8 mouse cellular contexts compared by ENCODE assay signal in the genomic region with DNA sequence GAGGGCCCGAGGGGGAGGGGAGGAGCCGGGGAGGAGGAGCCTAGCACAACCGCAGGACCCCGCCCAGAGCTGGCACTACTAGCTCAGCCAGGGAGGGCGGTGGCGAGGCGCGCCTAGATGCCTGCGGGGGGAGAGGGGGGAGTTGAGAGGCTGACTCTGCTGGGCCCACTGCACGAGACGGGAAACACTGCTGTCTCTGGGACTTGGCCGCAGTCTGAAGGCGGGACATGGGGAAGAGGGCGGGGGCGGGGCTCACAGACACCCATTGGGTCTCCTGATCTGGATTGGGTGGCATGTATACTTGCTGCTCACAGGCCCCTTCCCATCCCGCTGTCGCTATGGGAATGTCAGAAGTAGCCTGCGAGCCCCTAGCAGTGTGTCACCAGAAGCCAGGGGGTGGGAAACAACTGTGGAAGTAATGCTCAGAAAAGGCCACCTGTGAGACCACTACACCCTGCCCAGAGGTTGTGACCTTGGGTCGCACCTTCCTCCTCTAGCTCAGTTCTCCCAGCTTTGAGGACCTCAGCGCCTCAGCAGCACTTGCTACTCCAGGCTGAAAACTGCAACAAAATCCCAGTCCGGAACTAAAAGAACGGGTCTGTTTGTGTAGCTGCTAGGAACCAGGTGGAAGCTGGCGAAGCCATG. TPM values are rescaled to one million over a fixed set of nuclear protein-coding genes. Genes with fewer than 3 reads are reported as not detected.
DNase-seq lines count a peak whose midpoint lies in the region; ATAC-seq and TF ChIP-seq lines count a peak whose summit lies in the region.

Cd99l2 (minus strand) TSS at position 216 of the 645 bp plus-strand sequence.

- H3K27ac ChIP-seq in forebrain, embryonic 13.5 days: peak within 1 kb of the TSS; percentile 85
- H3K27ac ChIP-seq in liver, postnatal 0 days (ENCODE audit: low read depth): peak within 1 kb of the TSS; percentile 81
- H3K27ac ChIP-seq in neural tube, embryonic 14.5 days (ENCODE audit: low read depth, low read length): peak within 1 kb of the TSS; percentile 88

- 24% methylated on average over 16 of the region's 23 CpGs for WGBS in forebrain, embryonic 13.5 days
- 15% methylated on average over 22 of the region's 23 CpGs for WGBS in large intestine, adult 2 months
- 14% methylated on average over 17 of the region's 23 CpGs for WGBS in liver, postnatal 0 days (ENCODE audit: insufficient replicate concordance)
- WGBS in neural tube, embryonic 14.5 days: 16% methylated on average over 22 of the region's 23 CpGs

- H3K27me3 ChIP-seq in E14TG2a.4 (ENCODE audit: insufficient read depth, low read length): peaks cover 1% of the 10 kb centered on the region; the same call in 1 of the 2 replicates
- H3K27me3 ChIP-seq in forebrain, embryonic 13.5 days: no peaks in the 10 kb centered on the region
- H3K27me3 ChIP-seq in liver, postnatal 0 days (ENCODE audit: insufficient read depth, low read length): no peaks in the 10 kb centered on the region
- no peaks in the 10 kb centered on the region for H3K27me3 ChIP-seq in neural tube, embryonic 14.5 days (ENCODE audit: control insufficient read depth, insufficient read depth, low read length)

- no peaks in the 10 kb centered on the region for H3K9me3 ChIP-seq in E14TG2a.4 (ENCODE audit: low read length)
- H3K9me3 ChIP-seq in forebrain, embryonic 13.5 days (replicated peaks): no peaks in the 10 kb centered on the region
- no peaks in the 10 kb centered on the region for H3K9me3 ChIP-seq in liver, postnatal 0 days (ENCODE audit: low read length)
- H3K9me3 ChIP-seq in neural tube, embryonic 14.5 days (ENCODE audit: control insufficient read depth, low read length): no peaks in the 10 kb centered on the region

- no peaks in the 10 kb centered on the region for H3K36me3 ChIP-seq in E14TG2a.4 (ENCODE audit: insufficient read depth, low read length)
- H3K36me3 ChIP-seq in forebrain, embryonic 13.5 days (ENCODE audit: poor library complexity, severe bottlenecking): no peaks in the 10 kb centered on the region
- no peaks in the 10 kb centered on the region for H3K36me3 ChIP-seq in liver, postnatal 0 days (replicated peaks; ENCODE audit: insufficient read depth, low read length)
- H3K36me3 ChIP-seq in neural tube, embryonic 14.5 days (ENCODE audit: control insufficient read depth, insufficient read depth, low read length): no peaks in the 10 kb centered on the region

- H3K4me3 ChIP-seq in E14TG2a.4 (replicated peaks; ENCODE audit: low read length): peak within 1 kb of the TSS; percentile 77
- peak within 1 kb of the TSS; percentile 50 for H3K4me3 ChIP-seq in forebrain, embryonic 13.5 days
- peak within 1 kb of the TSS; percentile 61 for H3K4me3 ChIP-seq in liver, postnatal 0 days (ENCODE audit: low read depth, low read length)
- peak within 1 kb of the TSS; percentile 42 for H3K4me3 ChIP-seq in neural tube, embryonic 14.5 days (ENCODE audit: low read depth, low read length)

- H3K4me2 ChIP-seq in forebrain, embryonic 13.5 days: peak within 1 kb of the TSS; percentile 64
- H3K4me2 ChIP-seq in liver, postnatal 0 days (ENCODE audit: low read depth, low read length): peak within 1 kb of the TSS; percentile 66
- peak within 1 kb of the TSS; percentile 61 for H3K4me2 ChIP-seq in neural tube, embryonic 14.5 days (ENCODE audit: low read depth, low read length)

- TF ChIP-seq EP300 in liver, postnatal 0 days (IDR thresholded peaks at IDR 0.05; ENCODE audit: low read depth): no peak

- peaks cover 11% of the 10 kb centered on the region; the same call in 1 of the 2 replicates for H3K4me1 ChIP-seq in E14TG2a.4 (replicated peaks; ENCODE audit: low read depth, low read length)
- peaks cover 16% of the 10 kb centered on the region for H3K4me1 ChIP-seq in forebrain, embryonic 13.5 days
- peaks cover 6% of the 10 kb centered on the region; the same call in 1 of the 2 replicates for H3K4me1 ChIP-seq in liver, postnatal 0 days (ENCODE audit: insufficient read depth)
- peaks cover 2% of the 10 kb centered on the region; the same call in 1 of the 2 replicates for H3K4me1 ChIP-seq in neural tube, embryonic 14.5 days (ENCODE audit: control insufficient read depth, insufficient read depth, low read length)

- ATAC-seq in forebrain, embryonic 13.5 days: peak; percentile 97
- ATAC-seq in liver, postnatal 0 days: peak; percentile 96
- ATAC-seq in neural tube, embryonic 14.5 days (ENCODE audit: low read depth): peak; percentile 95

- peak; percentile 75 for DNase-seq in c-Kit-positive CD71-positive TER-119-positive erythroid progenitor cells, embryonic 14.5 days (ENCODE audit: low spot score)
- peak; percentile 88 for DNase-seq in heart, postnatal 10 days
- peak; percentile 37 for DNase-seq in large intestine, adult 2 months (ENCODE audit: low read depth, low spot score)
- peak; percentile 89 for DNase-seq in liver, postnatal 0 days
- peak; percentile 90 for DNase-seq in testis, postnatal 10 days (ENCODE audit: low spot score)

- intact Hi-C loops in heart, postnatal 10 days (cut with DNase I): no loop called here

- TF ChIP-seq CTCF in E14TG2a.4 (conservative IDR thresholded peaks at IDR 0.05; ENCODE audit: low read length): no peak
- peak; percentile 44 for TF ChIP-seq CTCF in liver, postnatal 0 days (IDR thresholded peaks at IDR 0.05; ENCODE audit: low read depth)

- peak within 1 kb of the TSS; percentile 67 for H3K9ac ChIP-seq in forebrain, embryonic 13.5 days
- H3K9ac ChIP-seq in liver, postnatal 0 days (replicated peaks): peak within 1 kb of the TSS; percentile 70
- peak within 1 kb of the TSS; percentile 41 for H3K9ac ChIP-seq in neural tube, embryonic 14.5 days (replicated peaks; ENCODE audit: low read depth, low read length)

RNA-seq across cellular contexts. Expression of gene Cd99l2, which starts in this region (rescaled TPM):
- 43.2 and 49.0 TPM in 2 replicates for polyA plus RNA-seq in forebrain, embryonic 13.5 days (2015; fragmentation: Nextera tagmentation; extraction: Ambion mirVana)
- 10 to 100 TPM; 50.2 to 50.5 TPM for total RNA-seq in heart, postnatal 10 days (2021)
- polyA plus RNA-seq in large intestine, adult 2 months (2012; rRNA removed): 5.6 and 5.7 TPM in 2 replicates
- polyA plus RNA-seq in liver, postnatal 0 days (2015; fragmentation: Nextera tagmentation; extraction: Ambion mirVana): 5.7 and 6.2 TPM in 2 replicates
- polyA plus RNA-seq in neural tube, embryonic 14.5 days (2014; fragmentation: Nextera tagmentation; extraction: Ambion mirVana): 69.9 and 85.0 TPM in 2 replicates

Comparison
In these comparisons a context has a peak if more than half of its experiments do, and no peak if none do; other contexts are left out.
1. Peak in every context shown above with its lines: DNase-seq, ATAC-seq, H3K4me3 ChIP-seq and H3K27ac ChIP-seq.
2. DNase-seq: peak in every context shown above with its lines; median percentile 90 in testis, postnatal 10 days; 89 in liver, postnatal 0 days; 88 in heart, postnatal 10 days; 75 in c-Kit-positive CD71-positive TER-119-positive erythroid progenitor cells, embryonic 14.5 days; 37 in large intestine, adult 2 months.